Mouse (Mus musculus) cerebral cortex, adult 2 months (tissue): ENCODE results near the gene Prpf8.

Source experiments
- WGBS: fragments of 180-500 bp; shearing (Covaris S2); methylation state at CpG from one replicate; pipeline ENCODE4 v1.1.7; 2018; 5-methylcytosine and 5-hydroxymethylcytosine counted together

Prpf8 gene

GRCm38 (mm10) chr11:75498126-75498525 is 11.5 kb downstream of the Prpf8 start:
- WGBS, result 63% methylated on average over 1 of the region's 1 CpGs

- 94% methylated on average over 4 of the region's 4 CpGs for WGBS
Measured at GRCm38 (mm10) chr11:75508162-75508561, 21.5 kb downstream of the Prpf8 start.

GRCm38 (mm10) chr11:75508904-75509303 is 22.3 kb downstream of the Prpf8 start:
- WGBS, result 80% methylated on average over 8 of the region's 8 CpGs

GRCm38 (mm10) chr11:75509741-75510626 is 23.4 kb downstream of the Prpf8 start, which contains the start of gene Rilp:
Gene Rilp (plus strand): TSS chr11:75510094.
- WGBS, result 2% methylated on average over 43 of the region's 43 CpGs

- WGBS, result 2% methylated on average over 24 of the region's 24 CpGs
Measured at GRCm38 (mm10) chr11:75510627-75510993, 24.0 kb downstream of the Prpf8 start.

GRCm38 (mm10) chr11:75511213-75511612 is 24.6 kb downstream of the Prpf8 start:
- WGBS, result 68% methylated on average over 6 of the region's 6 CpGs

GRCm38 (mm10) chr11:75512301-75513018 is 25.8 kb downstream of the Prpf8 start:
- 86% methylated on average over 9 of the region's 9 CpGs for WGBS

- 72% methylated on average over 8 of the region's 8 CpGs for WGBS
Measured at GRCm38 (mm10) chr11:75513336-75513735, 26.7 kb downstream of the Prpf8 start, which contains the start of gene Scarf1. Gene Scarf1 (plus strand): TSS chr11:75513540.

- 96% methylated on average over 25 of the region's 25 CpGs for WGBS
Measured at GRCm38 (mm10) chr11:75515186-75515585, 28.6 kb downstream of the Prpf8 start.

- WGBS, result 67% methylated on average over 15 of the region's 15 CpGs
Measured at GRCm38 (mm10) chr11:75519834-75520633, 33.4 kb downstream of the Prpf8 start.

GRCm38 (mm10) chr11:75521609-75522008 is 35.0 kb downstream of the Prpf8 start:
- 89% methylated on average over 4 of the region's 4 CpGs for WGBS

GRCm38 (mm10) chr11:75522793-75523192 is 36.2 kb downstream of the Prpf8 start:
- WGBS, result 89% methylated on average over 2 of the region's 2 CpGs

- WGBS, result 90% methylated on average over 15 of the region's 15 CpGs
Measured at GRCm38 (mm10) chr11:75525531-75526125, 39.0 kb downstream of the Prpf8 start.

GRCm38 (mm10) chr11:75526943-75527342 is 40.3 kb downstream of the Prpf8 start:
- WGBS, result 90% methylated on average over 6 of the region's 6 CpGs

GRCm38 (mm10) chr11:75529771-75530170 is 43.2 kb downstream of the Prpf8 start:
- WGBS, result 59% methylated on average over 4 of the region's 4 CpGs

GRCm38 (mm10) chr11:75530325-75530724 is 43.7 kb downstream of the Prpf8 start:
- 0% methylated on average over 10 of the region's 10 CpGs for WGBS

GRCm38 (mm10) chr11:75530845-75531373 is 44.3 kb downstream of the Prpf8 start:
- under 1% methylated on average over 31 of the region's 31 CpGs for WGBS

GRCm38 (mm10) chr11:75531469-75532242 is 45.0 kb downstream of the Prpf8 start, which contains the start of gene Slc43a2:
Gene Slc43a2 (plus strand): TSS chr11:75531694.
- under 1% methylated on average over 62 of the region's 62 CpGs for WGBS

- 4% methylated on average over 38 of the region's 38 CpGs for WGBS
Measured at GRCm38 (mm10) chr11:75532340-75533277, 46.0 kb downstream of the Prpf8 start.
